Mouse (Mus musculus): ENCODE results near the gene Epsti1.
A peak's percentile ranks its signal among the peaks of the same experiment; 100 is the strongest.

Gene Epsti1

GRCm38 (mm10) chr14:78015540-78016321, 111.7 kb downstream of the Epsti1 start:
- DNase-seq (ENCODE audit: low spot score in 2 of 2): no peak

GRCm38 (mm10) chr14:78016398-78016797, 112.4 kb downstream of the Epsti1 start:
- no peak for DNase-seq (ENCODE audit: low spot score in 2 of 2)

- DNase-seq (ENCODE audit: low spot score in 2 of 2): no peak
These were observed 115.9 kb downstream of the Epsti1 start for GRCm38 (mm10) chr14:78019935-78020334.

- DNase-seq (ENCODE audit: low spot score in 2 of 2): peak; percentile 10 to 12
These were observed 134.8 kb downstream of the Epsti1 start for GRCm38 (mm10) chr14:78038876-78039275.

- no peak for DNase-seq (ENCODE audit: low spot score in 2 of 2)
These were observed 136.6 kb downstream of the Epsti1 start for GRCm38 (mm10) chr14:78040643-78041042.

GRCm38 (mm10) chr14:78041886-78042526, 138.0 kb downstream of the Epsti1 start:
- DNase-seq (ENCODE audit: low spot score in 2 of 2): no peak

GRCm38 (mm10) chr14:78043079-78043478, 139.0 kb downstream of the Epsti1 start:
- DNase-seq (ENCODE audit: low spot score in 2 of 2): no peak

GRCm38 (mm10) chr14:78048258-78048657, 144.2 kb downstream of the Epsti1 start:
- no peak for DNase-seq (ENCODE audit: low spot score in 2 of 2)

- no peak for DNase-seq (ENCODE audit: low spot score in 2 of 2)
These were observed 144.6 kb downstream of the Epsti1 start for GRCm38 (mm10) chr14:78048674-78049073.

Measured in right cerebral cortex, adult 2 months (tissue).